Mouse (Mus musculus): ENCODE results near the gene 4930507D05Rik. TPM values are rescaled to one million over a fixed set of nuclear protein-coding genes. Genes with fewer than 3 reads are reported as not detected.

The 4930507D05Rik gene
- 0.96 and 1.6 TPM in 2 replicates for polyA plus RNA-seq (2014; fragmentation: Nextera tagmentation; extraction: Ambion mirVana)

- Histone ChIP-seq H3K36me3 (ENCODE audit: control insufficient read depth, insufficient read depth, low read length) (peaks cover 29% of the 10 kb centered on the region), H3K27ac (replicated peaks; ENCODE audit: low read depth, low read length) (peak within 1 kb of the TSS; percentile 91), H3K4me1 (ENCODE audit: control insufficient read depth, insufficient read depth, low read length) (peaks cover 13% of the 10 kb centered on the region), H3K27me3 (ENCODE audit: control insufficient read depth, insufficient read depth, low read length) (no peaks in the 10 kb centered on the region), H3K4me3 (replicated peaks; ENCODE audit: low read depth, low read length) (peak within 1 kb of the TSS; percentile 98), H3K9ac (replicated peaks; ENCODE audit: low read length) (peak within 1 kb of the TSS; percentile 93), H3K4me2 (ENCODE audit: low read length) (peak within 1 kb of the TSS; percentile 80), H3K9me3 (ENCODE audit: control insufficient read depth, low read length) (no peaks in the 10 kb centered on the region)
- under 1% methylated on average over 73 of the region's 73 CpGs for WGBS
- DNase-seq, result peak; percentile 96
- peak; percentile 95 for ATAC-seq (ENCODE audit: low FRiP score, low TSS enrichment)
Observed at GRCm38 (mm10) chr10:62449364-62450279, at the start of gene 4930507D05Rik, which contains the start of gene Supv3l1. 4930507D05Rik (plus strand) TSS chr10:62449489. Supv3l1 (minus strand) TSS chr10:62449738.

- no peak overlapping the region for H3K27ac ChIP-seq (replicated peaks; ENCODE audit: low read depth, low read length)
Observed at GRCm38 (mm10) chr10:62401641-62402111, 47.6 kb upstream of the 4930507D05Rik start.

GRCm38 (mm10) chr10:62404901-62405300 is 44.4 kb upstream of the 4930507D05Rik start:
- Histone ChIP-seq H3K4me1 (ENCODE audit: control insufficient read depth, insufficient read depth, low read length) (no peaks in the 10 kb centered on the region), H3K4me2 (ENCODE audit: low read length) (peak overlapping the region; percentile 41), H3K27me3 (ENCODE audit: control insufficient read depth, insufficient read depth, low read length) (no peaks in the 10 kb centered on the region), H3K36me3 (ENCODE audit: control insufficient read depth, insufficient read depth, low read length) (no peaks in the 10 kb centered on the region), H3K4me3 (replicated peaks; ENCODE audit: low read depth, low read length) (no peak overlapping the region), H3K9me3 (ENCODE audit: control insufficient read depth, low read length) (no peaks in the 10 kb centered on the region), H3K9ac (replicated peaks; ENCODE audit: low read length) (0 out of 2 replicates have a peak overlapping the region, but pooled peaks have one; percentile 12), H3K27ac (replicated peaks; ENCODE audit: low read depth, low read length) (no peak overlapping the region)
- ATAC-seq (ENCODE audit: low FRiP score, low TSS enrichment), result no peak
- 50% methylated on average over 14 of the region's 14 CpGs for WGBS
- DNase-seq, result peak; percentile 41

More at GRCm38 (mm10) chr10:62401641-62402111, 47.6 kb upstream of the 4930507D05Rik start:
- ATAC-seq (ENCODE audit: low FRiP score, low TSS enrichment) (no peak), DNase-seq (no peak)
- Histone ChIP-seq H3K4me2 (ENCODE audit: low read length) (no peak overlapping the region), H3K4me3 (replicated peaks; ENCODE audit: low read depth, low read length) (no peak overlapping the region), H3K36me3 (ENCODE audit: control insufficient read depth, insufficient read depth, low read length) (no peaks in the 10 kb centered on the region), H3K9ac (replicated peaks; ENCODE audit: low read length) (no peak overlapping the region), H3K27me3 (ENCODE audit: control insufficient read depth, insufficient read depth, low read length) (no peaks in the 10 kb centered on the region), H3K4me1 (ENCODE audit: control insufficient read depth, insufficient read depth, low read length) (no peaks in the 10 kb centered on the region), H3K9me3 (ENCODE audit: control insufficient read depth, low read length) (no peaks in the 10 kb centered on the region)
- 85% methylated on average over 19 of the region's 19 CpGs for WGBS

GRCm38 (mm10) chr10:62410943-62411342 is 38.3 kb upstream of the 4930507D05Rik start:
- H3K27ac ChIP-seq (replicated peaks; ENCODE audit: low read depth, low read length), result no peak overlapping the region
- ATAC-seq (ENCODE audit: low FRiP score, low TSS enrichment), result peak; percentile 53; the same call in 1 of the 2 replicates
- H3K4me3 ChIP-seq (replicated peaks; ENCODE audit: low read depth, low read length), result no peak overlapping the region
- H3K27me3 ChIP-seq (ENCODE audit: control insufficient read depth, insufficient read depth, low read length), result no peaks in the 10 kb centered on the region
- H3K9me3 ChIP-seq (ENCODE audit: control insufficient read depth, low read length), result no peaks in the 10 kb centered on the region
- no peaks in the 10 kb centered on the region for H3K36me3 ChIP-seq (ENCODE audit: control insufficient read depth, insufficient read depth, low read length)
- whole genome bisulfite sequencing, result 7% methylated on average over 5 of the region's 5 CpGs
- H3K9ac ChIP-seq (replicated peaks; ENCODE audit: low read length), result no peak overlapping the region; the same call in 1 of the 2 replicates
- peak; percentile 83 for DNase-seq
- no peak overlapping the region for H3K4me2 ChIP-seq (ENCODE audit: low read length)
- H3K4me1 ChIP-seq (ENCODE audit: control insufficient read depth, insufficient read depth, low read length), result no peaks in the 10 kb centered on the region

- 69% methylated on average over 19 of the region's 19 CpGs for WGBS
- H3K4me2 ChIP-seq (ENCODE audit: low read length), result no peak overlapping the region
- no peaks in the 10 kb centered on the region for H3K9me3 ChIP-seq (ENCODE audit: control insufficient read depth, low read length)
- no peak overlapping the region for H3K9ac ChIP-seq (replicated peaks; ENCODE audit: low read length)
- ATAC-seq (ENCODE audit: low FRiP score, low TSS enrichment) (no peak), DNase-seq (no peak)
- H3K36me3 ChIP-seq (ENCODE audit: control insufficient read depth, insufficient read depth, low read length), result no peaks in the 10 kb centered on the region
- H3K27ac ChIP-seq (replicated peaks; ENCODE audit: low read depth, low read length), result no peak overlapping the region
- H3K4me3 ChIP-seq (replicated peaks; ENCODE audit: low read depth, low read length), result no peak overlapping the region
- H3K27me3 ChIP-seq (ENCODE audit: control insufficient read depth, insufficient read depth, low read length), result no peaks in the 10 kb centered on the region
- no peaks in the 10 kb centered on the region for H3K4me1 ChIP-seq (ENCODE audit: control insufficient read depth, insufficient read depth, low read length)
Observed at GRCm38 (mm10) chr10:62411431-62412410, 37.6 kb upstream of the 4930507D05Rik start.

GRCm38 (mm10) chr10:62412906-62413605 is 36.2 kb upstream of the 4930507D05Rik start:
- Histone ChIP-seq H3K36me3 (ENCODE audit: control insufficient read depth, insufficient read depth, low read length) (no peaks in the 10 kb centered on the region), H3K9ac (replicated peaks; ENCODE audit: low read length) (no peak overlapping the region), H3K9me3 (ENCODE audit: control insufficient read depth, low read length) (no peaks in the 10 kb centered on the region), H3K27me3 (ENCODE audit: control insufficient read depth, insufficient read depth, low read length) (no peaks in the 10 kb centered on the region), H3K4me3 (replicated peaks; ENCODE audit: low read depth, low read length) (no peak overlapping the region), H3K4me2 (ENCODE audit: low read length) (no peak overlapping the region), H3K27ac (replicated peaks; ENCODE audit: low read depth, low read length) (no peak overlapping the region), H3K4me1 (ENCODE audit: control insufficient read depth, insufficient read depth, low read length) (no peaks in the 10 kb centered on the region)
- no peak for ATAC-seq (ENCODE audit: low FRiP score, low TSS enrichment)
- WGBS, result 43% methylated on average over 8 of the region's 8 CpGs
- DNase-seq, result no peak

- DNase-seq (no peak), ATAC-seq (ENCODE audit: low FRiP score, low TSS enrichment) (no peak)
- Histone ChIP-seq H3K36me3 (ENCODE audit: control insufficient read depth, insufficient read depth, low read length) (no peaks in the 10 kb centered on the region), H3K4me2 (ENCODE audit: low read length) (no peak overlapping the region), H3K4me3 (replicated peaks; ENCODE audit: low read depth, low read length) (no peak overlapping the region), H3K9me3 (ENCODE audit: control insufficient read depth, low read length) (no peaks in the 10 kb centered on the region), H3K4me1 (ENCODE audit: control insufficient read depth, insufficient read depth, low read length) (no peaks in the 10 kb centered on the region), H3K27ac (replicated peaks; ENCODE audit: low read depth, low read length) (no peak overlapping the region), H3K27me3 (ENCODE audit: control insufficient read depth, insufficient read depth, low read length) (no peaks in the 10 kb centered on the region), H3K9ac (replicated peaks; ENCODE audit: low read length) (no peak overlapping the region)
- WGBS, result 58% methylated on average over 4 of the region's 4 CpGs
Observed at GRCm38 (mm10) chr10:62413606-62413982, 35.7 kb upstream of the 4930507D05Rik start.

Data from midbrain, embryonic 14.5 days (tissue).